Mouse (Mus musculus) Patski (cell line): ENCODE results near the gene Uvrag. TPM values are rescaled to one million over a fixed set of nuclear protein-coding genes. Genes with fewer than 3 reads are reported as not detected.

Experiments used
- ATAC-seq: fragments of 100-300 bp; one replicate; pipeline ENCODE4 v1.8.0; 2021
- CTCF ChIA-PET: fragments of 350-600 bp; sonication (Branson Sonifier 250); formaldehyde crosslinking; loops from one replicate; lab custom pipeline; 2022; ENCODE audit warnings: inconsistent platforms; lab: Charles Lee
- POLR2A ChIA-PET: fragments of 350-600 bp; sonication (Branson Sonifier 250); formaldehyde crosslinking; loops from one replicate; lab custom pipeline; 2022; ENCODE audit warnings: antibody characterized with exemption, inconsistent platforms; lab: Charles Lee
- DNase-seq: peaks from one replicate; pipeline ENCODE4 v3.0.0-alpha.2; 2011; ENCODE audit warnings: low read depth, low spot score
- H3K27me3 ChIP-seq: fragments of 371-371 bp; one replicate; pipeline ENCODE4 v1.5.1; 2021
- CTCF ChIP-seq: fragments of 100-300 bp; IDR thresholded peaks from one replicate; pipeline ENCODE4 v1.5.1; 2021
- in situ Hi-C: fragments of 300-500 bp; cut with MboI; formaldehyde crosslinking; loops from 3 replicates; pipeline ENCODE4 v1.11.1; 2018; ENCODE audit warnings: low pct_unique_long_range_greater_than_20kb, mixed read lengths
- polyA plus RNA-seq: library from polyadenylated mRNA; unstranded; gene quantifications from one replicate; pipeline ENCODE4 v1.2.3, GENCODE M21; 2021

Uvrag gene
- polyA plus RNA-seq, 1 experiment from 2014 or later, result 29.6 TPM

GRCm38 (mm10) chr7:99015914-99016313, 125.0 kb downstream of the Uvrag start:
- no peak for TF ChIP-seq CTCF
- CTCF ChIA-PET, result interaction anchor here (0.7 kb wide), 1 partner anchor 13 kb away, joined by 3 read pairs; no protein-coding TSS in a partner anchor
- no peaks in the 10 kb centered on the region for H3K27me3 ChIP-seq
- POLR2A ChIA-PET, result no interaction called here
- DNase-seq (no peak), ATAC-seq (no peak)
- in situ Hi-C loops, result no loop called here

DNA sequence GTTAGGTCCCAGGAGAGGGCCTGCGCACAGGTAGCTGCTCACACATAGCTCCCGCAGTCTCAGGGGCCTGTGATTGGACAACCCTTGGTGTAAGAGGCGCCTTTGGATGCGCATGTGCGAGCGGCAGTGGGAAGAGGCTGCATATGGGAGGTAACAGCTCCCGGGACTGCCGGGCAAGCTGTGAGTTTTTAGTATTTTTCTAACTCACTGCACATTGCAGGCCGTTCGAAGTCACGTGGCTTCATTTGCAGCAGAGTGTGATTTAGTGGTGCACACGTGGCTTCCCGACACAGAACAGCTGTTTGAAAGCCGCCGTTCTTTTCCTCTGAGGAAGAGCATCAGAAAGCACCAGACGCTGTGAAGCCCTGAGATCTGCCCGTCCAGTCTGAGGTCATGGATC, 125.5 kb downstream of the Uvrag start:
- DNase-seq (no peak), ATAC-seq (no peak)
- TF ChIP-seq CTCF, result no peak
- in situ Hi-C loops, result no loop called here
- ChIA-PET CTCF (interaction anchor here (0.7 kb wide), 1 partner anchor 13 kb away, joined by 3 read pairs; no protein-coding TSS in a partner anchor), POLR2A (no interaction called here)
- H3K27me3 ChIP-seq, result no peaks in the 10 kb centered on the region

- H3K27me3 ChIP-seq, result no peaks in the 10 kb centered on the region
- in situ Hi-C loops, result no loop called here
- ATAC-seq (no peak), DNase-seq (no peak)
- no peak for TF ChIP-seq CTCF
- ChIA-PET POLR2A (no interaction called here), CTCF (no interaction called here)
Observed at GRCm38 (mm10) chr7:99014620-99015019, 126.3 kb downstream of the Uvrag start.

GRCm38 (mm10) chr7:99007506-99008354, 133.2 kb downstream of the Uvrag start:
- H3K27me3 ChIP-seq, result no peaks in the 10 kb centered on the region
- CTCF ChIA-PET, result interaction anchor here (1.4 kb wide), 1 partner anchor 9 kb away, joined by 3 read pairs; no protein-coding TSS in a partner anchor
- DNase-seq, result no peak
- POLR2A ChIA-PET, result no interaction called here
- in situ Hi-C loops, result no loop called here
- no peak for ATAC-seq
- no peak for TF ChIP-seq CTCF

DNA sequence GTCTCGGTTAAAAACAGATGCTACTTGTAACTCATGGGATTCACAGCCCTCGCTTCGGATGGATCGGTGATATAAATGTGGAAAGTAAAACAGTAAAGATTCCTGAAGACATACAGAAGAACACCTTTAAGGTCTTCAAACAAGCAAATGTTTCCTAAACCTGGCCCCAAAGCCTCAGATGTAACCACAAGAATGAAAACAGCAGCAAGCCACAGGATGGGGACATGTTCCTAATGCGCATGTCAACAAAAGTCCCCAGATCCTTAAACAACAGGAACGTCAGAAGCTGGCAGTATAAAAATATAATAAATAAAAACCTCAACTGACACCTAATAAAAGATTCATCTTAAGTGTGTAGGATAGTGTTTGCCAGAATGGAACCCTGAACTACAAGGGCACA, 137.7 kb downstream of the Uvrag start:
- ATAC-seq (no peak), DNase-seq (no peak)
- ChIA-PET CTCF (interaction anchor here (1.0 kb wide), 1 partner anchor 69 kb away, joined by 3 read pairs; no protein-coding TSS in a partner anchor), POLR2A (no interaction called here)
- no peak for TF ChIP-seq CTCF
- in situ Hi-C loops, result no loop called here
- H3K27me3 ChIP-seq, result no peaks in the 10 kb centered on the region

DNA sequence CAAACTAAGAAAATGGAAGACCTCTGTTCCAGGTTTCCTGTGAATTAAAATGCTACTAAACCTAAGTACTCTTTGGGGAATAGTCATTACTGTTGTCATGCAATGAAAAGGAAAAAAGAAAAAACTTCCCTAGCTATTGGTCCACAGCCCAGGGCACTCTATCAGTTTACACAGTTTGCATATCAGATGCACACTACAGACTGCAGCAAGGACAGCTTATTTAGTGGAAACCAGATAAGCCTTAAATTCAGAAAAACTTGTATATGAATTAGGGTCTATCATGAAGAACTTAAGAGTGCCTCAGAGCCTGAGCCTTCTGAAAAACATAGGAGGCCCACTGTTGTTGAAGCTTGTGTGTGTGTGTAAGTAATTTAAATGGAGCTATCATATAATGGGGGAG, 142.2 kb downstream of the Uvrag start:
- ATAC-seq, result no peak
- in situ Hi-C loops, result no loop called here
- CTCF ChIA-PET, result interaction anchor here (1.4 kb wide), 1 partner anchor 74 kb away, joined by 3 read pairs; no protein-coding TSS in a partner anchor
- no peak for TF ChIP-seq CTCF
- POLR2A ChIA-PET, result no interaction called here
- H3K27me3 ChIP-seq, result no peaks in the 10 kb centered on the region
- no peak for DNase-seq

DNA sequence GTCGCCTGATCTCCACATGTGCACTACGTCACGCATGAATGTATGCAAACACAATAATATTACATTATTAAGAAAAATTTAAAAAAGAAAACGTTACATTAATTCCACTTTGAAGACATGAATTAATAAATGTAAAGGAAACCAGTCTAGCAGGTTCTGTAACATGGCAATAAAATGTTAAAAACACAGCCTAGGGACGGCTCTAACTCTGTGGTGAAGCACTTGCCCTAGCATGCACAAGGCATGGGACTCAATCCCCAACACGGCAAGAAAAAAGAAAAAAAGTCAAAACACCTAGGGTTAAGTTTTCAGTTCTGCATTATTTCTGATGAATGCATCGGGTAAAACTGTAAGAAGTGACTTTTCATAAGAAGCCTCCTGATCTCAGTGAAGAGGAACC, 143.2 kb downstream of the Uvrag start:
- ATAC-seq (no peak), DNase-seq (no peak)
- no peaks in the 10 kb centered on the region for H3K27me3 ChIP-seq
- in situ Hi-C loops, result no loop called here
- CTCF ChIA-PET, result no interaction called here
- POLR2A ChIA-PET, result no interaction called here
- TF ChIP-seq CTCF, result no peak

GRCm38 (mm10) chr7:98996791-98997190, 144.2 kb downstream of the Uvrag start:
- H3K27me3 ChIP-seq, result no peaks in the 10 kb centered on the region
- ChIA-PET POLR2A (interaction anchor here (0.8 kb wide), 1 partner anchor 1625 kb away, joined by 3 read pairs; no protein-coding TSS in a partner anchor), CTCF (interaction anchor here (1.7 kb wide), 1 partner anchor 34 kb away, joined by 3 read pairs; no protein-coding TSS in a partner anchor)
- no peak for TF ChIP-seq CTCF
- DNase-seq (no peak), ATAC-seq (no peak)
- in situ Hi-C loops, result no loop called here

- no peaks in the 10 kb centered on the region for H3K27me3 ChIP-seq
- ATAC-seq (no peak), DNase-seq (no peak)
- ChIA-PET POLR2A (no interaction called here), CTCF (interaction anchor here (0.5 to 1.3 kb wide), 2 partner anchors 9 to 13 kb away, joined by 3 to 4 read pairs; no protein-coding TSS in a partner anchor)
- no peak for TF ChIP-seq CTCF
- in situ Hi-C loops, result no loop called here
Observed at GRCm38 (mm10) chr7:98995126-98995727, 145.7 kb downstream of the Uvrag start.

- ATAC-seq, result no peak
- POLR2A ChIA-PET, result interaction anchor here (1.1 kb wide), 1 partner anchor 28 kb away, joined by 3 read pairs; no protein-coding TSS in a partner anchor
- CTCF ChIA-PET, result interaction anchor here (1.3 kb wide), 1 partner anchor 8 kb away, joined by 4 read pairs; no protein-coding TSS in a partner anchor
- no peaks in the 10 kb centered on the region for H3K27me3 ChIP-seq
- TF ChIP-seq CTCF, result no peak
- in situ Hi-C loops, result no loop called here
- no peak for DNase-seq
Observed at GRCm38 (mm10) chr7:98994137-98994536, 146.8 kb downstream of the Uvrag start.
